Mouse (Mus musculus) limb, embryonic 14.5 days (tissue): Measurements from ENCODE around the gene Aph1c. TPM values are rescaled to one million over a fixed set of nuclear protein-coding genes. Genes with fewer than 3 reads are reported as not detected.
"Not testable (repeated sequence)": the region's sequence is repeated elsewhere in the genome, so short reads cannot be mapped to it uniquely, and the experiment has no call there.

Experiments
- ATAC-seq: fragments of 200-750 bp; cut with Nextera tagmentation; 2 replicates; pipeline ENCODE4 v1.8.0; 2017; ENCODE audit warnings: low read depth, moderate number of reproducible peaks, moderate TSS enrichment; ENCODE audit not compliant: low FRiP score
- DNase-seq: peaks from one replicate; pipeline ENCODE4 v3.0.0-alpha.2; 2015; ENCODE audit warnings: low spot score
- H3K27ac ChIP-seq: fragments of 300-500 bp; sonication (generic); replicated peaks from 2 replicates; pipeline ENCODE4 v1.5.1; 2014; ENCODE audit warnings: low read depth, mild to moderate bottlenecking, low read length, moderate library complexity, mixed read lengths
- H3K27me3 ChIP-seq: fragments of 300-500 bp; sonication (generic); 2 replicates; pipeline ENCODE4 v1.6.1; 2014; ENCODE audit warnings: low read length, mixed read lengths; ENCODE audit not compliant: control insufficient read depth, insufficient read depth
- H3K36me3 ChIP-seq: fragments of 300-500 bp; sonication (generic); 2 replicates; pipeline ENCODE4 v1.6.1; 2014; ENCODE audit warnings: mild to moderate bottlenecking, low read length, moderate library complexity, mixed read lengths; ENCODE audit not compliant: control insufficient read depth, insufficient read depth
- H3K4me1 ChIP-seq: fragments of 300-500 bp; sonication (generic); 2 replicates; pipeline ENCODE4 v1.6.1; 2014; ENCODE audit warnings: antibody characterized with exemption, low read length, mixed read lengths; ENCODE audit not compliant: control insufficient read depth, insufficient read depth
- H3K4me2 ChIP-seq: fragments of 300-500 bp; sonication (generic); replicated peaks from 2 replicates; pipeline ENCODE4 v1.6.1; 2014; ENCODE audit warnings: low read depth, mild to moderate bottlenecking, low read length, moderate library complexity; ENCODE audit not compliant: severe bottlenecking
- H3K4me3 ChIP-seq: fragments of 300-500 bp; sonication (generic); replicated peaks from 2 replicates; pipeline ENCODE4 v1.5.1; 2014; ENCODE audit warnings: low read length
- H3K9ac ChIP-seq: fragments of 300-500 bp; sonication (generic); 2 replicates; pipeline ENCODE4 v1.6.1; 2014; ENCODE audit warnings: mild to moderate bottlenecking, low read depth, low read length, moderate library complexity; ENCODE audit not compliant: severe bottlenecking
- H3K9me3 ChIP-seq: fragments of 300-500 bp; sonication (generic); 2 replicates; pipeline ENCODE4 v1.6.1; 2016; ENCODE audit warnings: low read length; ENCODE audit not compliant: control insufficient read depth
- POLR2A ChIP-seq: fragments of 200-500 bp; IDR thresholded peaks from 2 replicates; pipeline ENCODE4 v1.8.0; 2012; ENCODE audit warnings: inconsistent platforms, mild to moderate bottlenecking, moderate library complexity, borderline replicate concordance; ENCODE audit not compliant: insufficient read depth, insufficient read length; ENCODE audit errors: extremely low read depth
- WGBS: fragments of 180-500 bp; shearing (Covaris S2); extraction: QIAGEN DNeasy Blood & Tissue Kit; methylation state at CpG from one replicate; pipeline ENCODE4 v1.1.7; 2014; 5-methylcytosine and 5-hydroxymethylcytosine counted together
- polyA plus RNA-seq, 2 experiments: library from polyadenylated mRNA; depleted of rRNA in 1 of 2; stranded (reverse) in 1 of 2; unstranded in 1 of 2; fragments of >200 nt; fragmentation: Nextera tagmentation in 1 of 2; extraction: Ambion mirVana in 1 of 2; gene quantifications; 2 replicates each; pipeline versions ENCODE4 v1.2.1 to v1.2.3; 2012 to 2014

Gene Aph1c
- polyA plus RNA-seq, 2 experiments, result 2.5 to 4.3 TPM

DNA sequence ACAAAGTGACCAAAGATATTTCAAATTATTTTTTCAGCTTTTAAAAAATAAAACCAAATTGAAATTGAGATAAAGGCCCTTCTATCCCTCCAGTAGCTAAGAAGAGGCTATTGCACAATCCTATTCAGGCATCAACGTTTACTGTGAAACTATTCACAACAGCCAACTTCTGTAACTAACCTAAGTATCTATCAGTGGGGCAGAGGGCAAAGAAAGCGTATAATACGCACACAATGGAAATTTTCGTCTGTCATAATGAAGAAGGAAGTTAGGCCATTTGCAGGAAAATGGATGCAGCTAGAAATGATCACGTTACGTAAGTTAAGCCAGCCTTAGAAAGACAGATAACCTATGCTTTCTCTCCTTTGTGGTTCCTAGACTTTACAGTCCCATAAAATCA, 45.0 kb upstream of the Aph1c start:
- Histone ChIP-seq H3K4me3 (no peak overlapping the region), H3K27ac (no peak overlapping the region), H3K4me1 (no peaks in the 10 kb centered on the region), H3K9me3 (peaks cover 10% of the 10 kb centered on the region; the same call in 1 of the 2 replicates), H3K36me3 (no peaks in the 10 kb centered on the region), H3K27me3 (no peaks in the 10 kb centered on the region), H3K9ac (no peak overlapping the region), H3K4me2 (no peak overlapping the region)
- WGBS, result 88% methylated on average over 6 of the region's 6 CpGs
- DNase-seq, result no peak
- ATAC-seq, result no peak
- TF ChIP-seq POLR2A, result no peak

DNA sequence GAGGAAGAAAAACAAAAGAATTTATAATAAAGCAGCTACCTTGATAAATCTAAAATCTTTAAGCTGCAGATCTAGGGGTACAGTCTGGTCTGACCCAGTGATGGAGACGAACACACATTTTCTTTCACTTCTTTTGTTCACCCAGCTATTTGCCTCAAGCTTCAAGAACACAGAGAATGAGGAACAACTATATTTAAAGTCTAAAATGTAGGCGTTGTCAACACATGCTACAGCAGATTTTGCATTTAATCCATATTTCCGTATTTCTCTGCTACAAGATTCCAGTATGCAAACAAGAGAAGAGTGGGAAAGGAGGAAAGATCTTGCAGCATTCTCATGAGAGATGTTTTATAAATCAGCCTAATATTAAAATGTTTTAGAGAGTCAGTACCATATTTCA, 44.4 kb upstream of the Aph1c start:
- 92% methylated on average over 3 of the region's 3 CpGs for WGBS

DNA sequence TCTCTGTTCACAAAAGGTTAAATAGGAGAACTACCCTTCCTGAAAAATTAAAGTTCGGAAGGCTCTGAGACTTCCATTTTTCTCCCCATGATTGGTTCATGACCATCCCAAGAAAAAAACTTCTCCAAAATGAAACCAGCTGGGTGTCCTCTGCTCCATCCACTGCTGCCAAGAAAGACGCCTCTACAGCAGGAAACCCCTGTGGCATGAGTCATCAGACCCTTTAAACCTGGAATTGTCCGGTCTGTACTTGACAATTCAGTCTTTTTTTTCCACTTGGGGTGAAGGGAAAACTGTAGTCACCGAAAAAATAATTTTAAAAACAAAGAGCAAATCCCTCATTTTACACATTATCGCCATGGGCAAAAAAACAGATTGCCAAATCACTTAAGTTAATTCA, 42.1 kb upstream of the Aph1c start:
- no peak overlapping the region for H3K4me3 ChIP-seq
- DNase-seq (peak; percentile 50), ATAC-seq (no peak)
- WGBS, result 56% methylated on average over 5 of the region's 5 CpGs
- no peak for TF ChIP-seq POLR2A
- no peaks in the 10 kb centered on the region for H3K4me1 ChIP-seq
- no peak overlapping the region for H3K9ac ChIP-seq
- H3K9me3 ChIP-seq, result peaks cover 10% of the 10 kb centered on the region; the same call in 1 of the 2 replicates
- no peak overlapping the region for H3K4me2 ChIP-seq
- no peaks in the 10 kb centered on the region for H3K36me3 ChIP-seq
- H3K27ac ChIP-seq, result no peak overlapping the region
- no peaks in the 10 kb centered on the region for H3K27me3 ChIP-seq

More for the DNA sequence above, 44.4 kb upstream of the Aph1c start:
- H3K36me3 ChIP-seq, result no peaks in the 10 kb centered on the region
- H3K27me3 ChIP-seq, result no peaks in the 10 kb centered on the region
- ATAC-seq (no peak), DNase-seq (no peak)
- TF ChIP-seq POLR2A, result no peak
- H3K27ac ChIP-seq, result no peak overlapping the region
- H3K9me3 ChIP-seq, result peaks cover 10% of the 10 kb centered on the region; the same call in 1 of the 2 replicates
- H3K4me1 ChIP-seq, result no peaks in the 10 kb centered on the region
- H3K4me3 ChIP-seq, result no peak overlapping the region
- H3K9ac ChIP-seq, result no peak overlapping the region
- no peak overlapping the region for H3K4me2 ChIP-seq

DNA sequence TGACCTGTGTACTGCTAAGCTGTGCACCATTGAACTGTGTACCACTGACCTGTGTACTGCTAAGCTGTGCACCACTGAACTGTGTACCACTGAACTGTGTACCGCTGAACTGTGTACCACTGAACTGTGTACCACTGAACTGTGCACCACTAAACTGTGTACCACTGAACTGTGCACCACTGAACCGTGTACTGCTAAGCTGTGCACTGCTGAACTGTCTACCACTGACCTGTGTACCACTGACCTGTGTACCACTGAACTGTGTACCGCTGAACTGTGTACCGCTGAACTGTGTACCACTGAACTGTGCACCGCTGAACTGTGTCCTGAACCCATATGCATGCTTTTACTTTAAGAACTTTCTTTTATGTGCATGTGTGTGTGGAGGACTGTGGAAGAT, 39.8 kb upstream of the Aph1c start:
- ATAC-seq, result no peak
- no peak for TF ChIP-seq POLR2A
- Histone ChIP-seq H3K9me3 (peaks cover 10% of the 10 kb centered on the region; the same call in 1 of the 2 replicates), H3K27me3 (no peaks in the 10 kb centered on the region), H3K4me3 (no peak overlapping the region), H3K9ac (no peak overlapping the region), H3K36me3 (no peaks in the 10 kb centered on the region), H3K4me1 (no peaks in the 10 kb centered on the region), H3K4me2 (no peak overlapping the region), H3K27ac (no peak overlapping the region)
- DNase-seq, result no peak
- 97% methylated on average over 5 of the region's 5 CpGs for WGBS

DNA sequence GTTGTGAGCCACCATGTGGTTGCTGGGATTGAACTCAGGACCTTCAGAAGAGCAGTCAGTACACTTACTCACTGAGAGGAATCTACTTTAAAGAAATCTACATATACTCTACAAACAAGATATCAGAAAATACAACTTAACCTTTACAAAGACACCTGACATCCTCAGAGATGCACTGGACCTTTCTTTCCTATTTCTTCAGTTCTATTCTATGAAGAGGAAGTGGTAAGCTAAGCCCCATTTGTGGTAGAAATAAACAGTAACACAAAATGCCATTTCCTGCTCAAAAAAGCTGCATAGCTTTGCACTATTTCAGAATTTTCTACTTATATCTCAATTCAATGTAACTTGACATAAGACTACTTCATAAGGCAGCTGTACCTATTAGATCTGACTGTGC, 39.0 kb upstream of the Aph1c start:
- H3K27ac ChIP-seq, result no peak overlapping the region
- H3K4me3 ChIP-seq, result no peak overlapping the region
- DNase-seq (no peak), ATAC-seq (no peak)
- peaks cover 10% of the 10 kb centered on the region; the same call in 1 of the 2 replicates for H3K9me3 ChIP-seq
- H3K4me2 ChIP-seq, result no peak overlapping the region
- H3K9ac ChIP-seq, result no peak overlapping the region
- no peaks in the 10 kb centered on the region for H3K27me3 ChIP-seq
- no peaks in the 10 kb centered on the region for H3K4me1 ChIP-seq
- no peak for TF ChIP-seq POLR2A
- H3K36me3 ChIP-seq, result no peaks in the 10 kb centered on the region

DNA sequence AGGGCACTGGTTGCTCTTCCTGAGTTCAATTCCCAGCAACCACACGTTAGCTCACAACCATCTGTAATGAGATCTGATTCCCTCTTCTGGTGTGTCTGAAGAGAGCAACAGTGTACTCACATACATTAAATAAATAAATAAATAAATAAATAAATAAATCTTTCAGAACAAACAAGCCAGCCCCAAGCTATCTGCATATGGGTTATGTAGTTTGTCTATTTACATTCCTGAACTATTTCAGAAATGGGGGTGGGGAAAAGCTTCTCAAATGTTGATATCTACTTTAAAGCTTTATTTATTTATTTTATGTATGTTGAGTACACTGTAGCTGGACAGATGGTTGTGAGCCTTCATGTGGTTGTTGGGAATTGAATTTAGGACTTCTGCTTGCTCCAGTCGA, 38.5 kb upstream of the Aph1c start:
- H3K9me3 ChIP-seq, H3K4me3 ChIP-seq, H3K9ac ChIP-seq, H3K27me3 ChIP-seq, ATAC-seq, H3K4me2 ChIP-seq, H3K4me1 ChIP-seq, H3K27ac ChIP-seq, DNase-seq, H3K36me3 ChIP-seq: not testable (repeated sequence)
- WGBS, result 82% methylated on average over 2 of the region's 2 CpGs
